ENCODE assay signal across 23 mouse cellular contexts in genomic region chr1:112779801-112780200, GRCm38 (mm10).
"Had no signal": no experiment of that assay in that cellular context is flagged by ENCODE, and none has a peak within 500 bp of the region (broad histone marks: within the 10 kb centered on the region; RNA-seq: fewer than 3 reads in every experiment).

No protein-coding gene starts in this region.

- H3K9me3 ChIP-seq: heart, embryonic 10.5 days; hindbrain, embryonic 15.5 days; limb, embryonic 10.5 days; limb, embryonic 12.5 days; liver, embryonic 13.5 days; liver, embryonic 15.5 days had no signal

- H3K27ac ChIP-seq: gastrocnemius, adult 2 months; heart, embryonic 10.5 days; hindbrain, embryonic 13.5 days; hindbrain, embryonic 15.5 days; hindbrain, postnatal 0 days; kidney, postnatal 0 days; left cerebral cortex, adult 2 months; limb, embryonic 10.5 days; limb, embryonic 12.5 days; liver, embryonic 13.5 days; liver, embryonic 15.5 days had no signal

- H3K9ac ChIP-seq: heart, embryonic 12.5 days; hindbrain, embryonic 13.5 days; hindbrain, embryonic 15.5 days; limb, embryonic 12.5 days; liver, embryonic 13.5 days; liver, embryonic 15.5 days; liver, postnatal 0 days had no signal

- ATAC-seq: hindbrain, postnatal 0 days; intestine, embryonic 16.5 days; liver, postnatal 0 days had no signal

- H3K4me2 ChIP-seq: heart, embryonic 12.5 days; hindbrain, embryonic 13.5 days; hindbrain, embryonic 15.5 days; limb, embryonic 12.5 days; liver, embryonic 11.5 days; liver, embryonic 13.5 days; liver, embryonic 15.5 days had no signal

- H3K27me3 ChIP-seq: heart, embryonic 12.5 days; hindbrain, embryonic 13.5 days; hindbrain, embryonic 15.5 days; limb, embryonic 12.5 days; liver, embryonic 13.5 days; liver, embryonic 15.5 days had no signal

- H3K4me1 ChIP-seq: heart, embryonic 10.5 days; heart, embryonic 12.5 days; hindbrain, embryonic 13.5 days; hindbrain, embryonic 15.5 days; limb, embryonic 10.5 days; limb, embryonic 12.5 days; liver, embryonic 13.5 days; liver, embryonic 15.5 days had no signal

- DNase-seq: gastrocnemius, adult 2 months; gastrocnemius, postnatal 10 days; gastrocnemius, postnatal 25 days; heart, adult 18-20 months; heart, postnatal 10 days; heart, postnatal 36 days; kidney, adult 11 months; kidney, postnatal 14 days; liver; liver, embryonic 13.5 days; liver, postnatal 0 days had no signal

- H3K4me3 ChIP-seq: gastrocnemius, adult 2 months; heart, embryonic 10.5 days; heart, embryonic 12.5 days; hindbrain, embryonic 13.5 days; hindbrain, embryonic 15.5 days; left cerebral cortex, adult 2 months; limb, embryonic 10.5 days; limb, embryonic 12.5 days; liver, embryonic 13.5 days; liver, embryonic 15.5 days had no signal

- H3K36me3 ChIP-seq: heart, embryonic 10.5 days; heart, embryonic 12.5 days; hindbrain, embryonic 13.5 days; hindbrain, embryonic 15.5 days; limb, embryonic 10.5 days; limb, embryonic 12.5 days; liver, embryonic 13.5 days; liver, embryonic 15.5 days had no signal
